Mouse (Mus musculus) stomach, postnatal 0 days (tissue): ENCODE data around the gene Rab7b. TPM values are rescaled to one million over a fixed set of nuclear protein-coding genes. Genes with fewer than 3 reads are reported as not detected.

ENCODE experiments used
- ATAC-seq: fragments of 200-750 bp; cut with Nextera tagmentation; 2 replicates; pipeline ENCODE4 v1.8.0; 2017; ENCODE audit not compliant: low FRiP score, low TSS enrichment
- DNase-seq: peaks from one replicate; pipeline ENCODE4 v3.0.0-alpha.2; 2016; ENCODE audit warnings: low spot score
- H3K27ac ChIP-seq: fragments of 300-500 bp; sonication (generic); replicated peaks from 2 replicates; pipeline ENCODE4 v1.5.1; 2014; ENCODE audit warnings: mild to moderate bottlenecking, control low read depth
- H3K27me3 ChIP-seq: fragments of 300-500 bp; sonication (generic); 2 replicates; pipeline ENCODE4 v1.6.1; 2014; ENCODE audit warnings: low read length; ENCODE audit not compliant: control insufficient read depth, insufficient read depth
- H3K36me3 ChIP-seq: fragments of 300-500 bp; sonication (generic); 2 replicates; pipeline ENCODE4 v1.6.1; 2014; ENCODE audit warnings: low read length, mixed read lengths; ENCODE audit not compliant: control insufficient read depth, insufficient read depth
- H3K4me1 ChIP-seq: fragments of 300-500 bp; sonication (generic); replicated peaks from 2 replicates; pipeline ENCODE4 v1.6.1; 2014; ENCODE audit warnings: antibody characterized with exemption; ENCODE audit not compliant: control insufficient read depth, insufficient read depth
- H3K4me2 ChIP-seq: fragments of 300-500 bp; sonication (generic); replicated peaks from 2 replicates; pipeline ENCODE4 v1.6.1; 2014; ENCODE audit warnings: low read depth, mild to moderate bottlenecking, control low read depth, moderate library complexity
- H3K4me3 ChIP-seq: fragments of 300-500 bp; sonication (generic); 2 replicates; pipeline ENCODE4 v1.5.1; 2014; ENCODE audit warnings: low read depth, low read length, control low read depth
- H3K9ac ChIP-seq: fragments of 300-500 bp; sonication (generic); 2 replicates; pipeline ENCODE4 v1.6.1; 2014; ENCODE audit warnings: mild to moderate bottlenecking, low read length, control low read depth, mixed read lengths
- H3K9me3 ChIP-seq: fragments of 300-500 bp; sonication (generic); 2 replicates; pipeline ENCODE4 v1.6.1; 2016; ENCODE audit warnings: low read length; ENCODE audit not compliant: control insufficient read depth
- CTCF ChIP-seq: IDR thresholded peaks from 2 replicates; pipeline ENCODE4 v1.5.1; 2016; ENCODE audit warnings: antibody characterized with exemption, low read depth, mild to moderate bottlenecking, moderate library complexity
- EP300 ChIP-seq: optimal IDR thresholded peaks from 2 replicates; pipeline ENCODE3; 2016; ENCODE audit warnings: antibody characterized with exemption
- WGBS: fragments of 180-500 bp; shearing (Covaris S2); extraction: QIAGEN DNeasy Blood & Tissue Kit; methylation state at CpG from one replicate; pipeline ENCODE4 v1.1.7; 2014; 5-methylcytosine and 5-hydroxymethylcytosine counted together
- polyA plus RNA-seq: library from polyadenylated mRNA; unstranded; fragments of >200 nt; fragmentation: Nextera tagmentation; extraction: Ambion mirVana; gene quantifications from 2 replicates; pipeline ENCODE4 v1.2.1, GENCODE M21; 2015

Rab7b gene
- polyA plus RNA-seq, 1 experiment from 2014 or later, result 13.5 TPM

DNA sequence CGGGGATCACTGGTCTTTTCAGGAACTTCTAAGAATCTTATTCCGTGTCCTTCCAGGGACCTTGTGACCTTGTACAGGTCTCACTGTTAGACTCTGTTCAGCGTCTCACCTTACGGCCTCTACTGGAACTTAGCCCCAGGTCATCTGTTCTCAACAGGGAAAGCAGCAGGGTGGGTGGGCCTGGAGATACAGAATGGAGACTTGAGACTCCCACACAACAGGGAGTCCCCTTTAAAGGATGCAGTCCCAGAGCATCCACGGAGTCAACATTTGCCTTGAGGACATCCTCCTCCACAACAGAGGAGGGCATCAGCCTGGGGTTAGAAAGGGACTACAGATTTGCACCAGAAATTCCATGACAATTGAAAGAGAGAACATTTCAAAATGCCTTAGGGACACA, 56.9 kb downstream of the Rab7b start:
- Histone ChIP-seq H3K9me3 (no peaks in the 10 kb centered on the region), H3K4me2 (peak overlapping the region; percentile 34), H3K27me3 (no peaks in the 10 kb centered on the region), H3K9ac (0 out of 2 replicates have a peak overlapping the region, but pooled peaks have one; percentile 23), H3K4me1 (no peaks in the 10 kb centered on the region), H3K4me3 (no peak overlapping the region), H3K27ac (0 out of 2 replicates have a peak overlapping the region, but pooled peaks have one; percentile 49), H3K36me3 (no peaks in the 10 kb centered on the region)
- TF ChIP-seq EP300 (no peak), CTCF (no peak)
- DNase-seq, result no peak
- ATAC-seq, result no peak
- WGBS, result 67% methylated on average over 5 of the region's 5 CpGs

DNA sequence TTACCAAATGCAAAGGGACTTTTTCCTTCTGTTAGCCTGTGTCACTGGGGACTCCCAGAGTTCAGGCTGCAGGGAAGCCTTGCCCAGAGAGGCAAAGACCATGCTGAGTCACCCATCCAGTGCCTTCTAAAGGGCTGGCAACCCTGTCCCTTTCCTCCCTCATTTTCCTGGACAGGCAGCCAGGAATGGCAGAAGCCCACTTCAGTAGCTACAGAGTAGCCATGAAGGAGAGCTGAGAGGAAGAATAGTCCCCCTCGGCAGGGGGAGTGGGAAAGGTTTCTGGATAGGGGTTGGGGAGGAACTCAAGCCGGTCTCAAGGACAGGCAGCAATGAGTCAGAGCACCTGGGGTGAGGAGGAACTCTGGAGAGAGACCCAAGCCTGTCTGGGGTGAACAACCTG, 59.3 kb downstream of the Rab7b start:
- H3K9me3 ChIP-seq, result no peaks in the 10 kb centered on the region
- no peak for DNase-seq
- H3K4me3 ChIP-seq, result no peak overlapping the region
- ATAC-seq, result no peak
- no peaks in the 10 kb centered on the region for H3K36me3 ChIP-seq
- TF ChIP-seq CTCF, result no peak
- TF ChIP-seq EP300, result no peak
- WGBS, result 65% methylated on average over 2 of the region's 2 CpGs
- no peaks in the 10 kb centered on the region for H3K4me1 ChIP-seq
- no peak overlapping the region; the same call in 1 of the 2 replicates for H3K4me2 ChIP-seq
- H3K27ac ChIP-seq, result 0 out of 2 replicates have a peak overlapping the region, but pooled peaks have one; percentile 30
- H3K9ac ChIP-seq, result no peak overlapping the region
- no peaks in the 10 kb centered on the region for H3K27me3 ChIP-seq

DNA sequence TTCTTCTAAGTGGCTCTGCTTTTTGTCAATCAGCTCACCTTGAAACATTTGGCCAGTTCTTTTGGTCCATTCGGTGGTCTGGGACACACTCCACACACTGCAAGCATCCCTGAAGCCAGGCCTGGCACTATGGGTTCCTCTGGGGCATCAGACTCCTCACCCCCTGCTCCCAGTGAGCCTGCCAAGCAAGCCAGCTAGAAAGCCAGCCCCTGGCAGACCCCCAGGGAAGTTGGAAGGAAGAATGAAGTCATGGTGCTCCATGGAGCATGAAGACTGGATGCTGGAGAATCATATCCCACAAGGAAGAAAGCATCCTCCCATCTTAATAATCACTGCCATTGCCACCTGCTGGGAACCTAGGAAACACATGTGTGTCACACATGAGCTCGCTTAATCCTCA, 60.1 kb downstream of the Rab7b start:
- H3K36me3 ChIP-seq, result no peaks in the 10 kb centered on the region
- no peak overlapping the region for H3K4me2 ChIP-seq
- H3K27ac ChIP-seq, result no peak overlapping the region
- H3K4me1 ChIP-seq, result no peaks in the 10 kb centered on the region
- no peaks in the 10 kb centered on the region for H3K27me3 ChIP-seq
- ATAC-seq, result no peak
- TF ChIP-seq CTCF (no peak), EP300 (no peak)
- H3K9me3 ChIP-seq, result no peaks in the 10 kb centered on the region
- WGBS, result 82% methylated on average over 2 of the region's 2 CpGs
- no peak overlapping the region for H3K4me3 ChIP-seq
- DNase-seq, result no peak
- no peak overlapping the region for H3K9ac ChIP-seq

DNA sequence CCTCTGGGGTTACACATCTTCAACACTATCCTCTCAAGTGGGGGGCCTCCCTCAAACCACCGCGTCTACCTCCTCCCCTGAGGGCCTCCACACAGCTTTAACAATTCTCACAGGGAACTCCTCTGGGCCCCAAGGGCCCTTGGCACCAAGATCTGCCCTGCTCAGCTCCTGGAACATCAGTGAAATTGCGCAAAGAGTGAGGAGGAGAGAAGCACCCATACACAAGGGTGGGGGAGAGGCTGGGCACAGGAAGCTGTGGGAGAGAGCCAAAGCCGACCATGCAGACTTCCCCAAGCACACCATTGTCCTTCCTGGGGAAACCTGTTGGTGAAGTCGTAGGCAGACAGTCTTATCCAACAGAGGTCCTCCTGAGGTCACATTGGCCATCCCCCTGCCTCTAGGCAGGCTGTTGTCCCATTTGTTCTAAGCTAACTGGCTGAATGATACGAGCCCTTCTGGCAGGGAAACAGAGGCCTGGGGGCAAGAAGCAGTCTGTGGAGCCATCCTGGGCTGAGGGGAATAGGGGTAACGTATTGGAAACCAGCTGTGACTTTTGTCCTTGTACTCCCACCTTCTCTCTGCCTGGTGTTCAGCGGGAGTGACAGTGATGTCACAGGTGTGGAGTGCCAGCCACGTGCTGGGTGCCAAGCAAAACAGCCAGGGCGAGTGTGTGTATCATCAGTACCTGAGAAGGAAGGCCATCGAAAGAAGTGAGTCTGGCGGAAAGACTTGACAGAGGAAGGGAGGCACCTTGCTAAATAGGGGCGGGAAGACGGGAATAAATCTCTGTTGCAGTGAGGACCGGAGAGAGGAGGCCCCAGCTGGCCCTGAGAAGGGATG, 61.4 kb downstream of the Rab7b start:
- no peak overlapping the region for H3K9ac ChIP-seq
- WGBS, result 65% methylated on average over 15 of the region's 15 CpGs
- no peak for DNase-seq

DNA sequence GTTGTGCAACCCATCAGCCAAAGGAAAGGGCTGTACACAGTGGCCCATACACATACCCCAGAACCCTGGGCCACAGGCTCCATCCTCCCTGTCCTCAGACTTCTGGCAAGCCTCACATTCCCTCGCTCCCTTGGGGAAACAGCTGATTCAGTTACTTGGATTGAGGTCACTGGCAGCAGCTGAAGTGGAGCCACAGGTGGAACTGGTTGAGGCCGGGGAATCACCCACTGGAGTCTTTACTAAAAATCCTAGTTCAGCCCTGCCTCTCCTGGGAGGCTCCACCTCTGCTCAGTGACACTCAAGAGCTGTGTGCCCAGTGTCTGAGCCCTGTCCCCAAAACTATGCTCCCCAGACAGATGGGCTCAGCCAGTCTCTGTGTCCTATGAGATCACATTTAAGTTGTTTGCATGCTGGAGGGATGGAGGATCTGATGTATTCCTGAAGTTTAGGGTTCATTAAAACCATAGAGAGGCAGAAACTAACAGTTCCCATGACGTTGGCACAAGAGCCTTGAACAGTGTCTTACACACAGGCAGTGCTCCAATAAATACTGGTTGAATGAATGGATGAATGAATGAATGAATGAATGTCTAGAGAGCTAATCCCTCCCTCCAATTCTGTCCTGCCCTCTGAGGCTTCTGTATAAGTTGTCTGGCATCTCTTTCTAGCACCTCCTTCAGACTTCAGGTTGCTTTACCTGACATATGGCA, 62.8 kb downstream of the Rab7b start:
- Histone ChIP-seq H3K4me2 (no peak overlapping the region), H3K9ac (no peak overlapping the region), H3K27ac (peak overlapping the region; percentile 53; the same call in 1 of the 2 replicates), H3K4me3 (no peak overlapping the region), H3K4me1 (no peaks in the 10 kb centered on the region), H3K27me3 (no peaks in the 10 kb centered on the region), H3K36me3 (no peaks in the 10 kb centered on the region), H3K9me3 (no peaks in the 10 kb centered on the region)
- no peak for DNase-seq
- WGBS, result 62% methylated on average over 3 of the region's 3 CpGs
- no peak for TF ChIP-seq EP300
- no peak for TF ChIP-seq CTCF
- no peak for ATAC-seq

More for the DNA sequence above, 61.4 kb downstream of the Rab7b start:
- no peak for ATAC-seq
- no peak for TF ChIP-seq CTCF
- TF ChIP-seq EP300, result no peak
- H3K4me1 ChIP-seq, result no peaks in the 10 kb centered on the region
- H3K36me3 ChIP-seq, result no peaks in the 10 kb centered on the region
- no peak overlapping the region for H3K4me3 ChIP-seq
- 0 out of 2 replicates have a peak overlapping the region, but pooled peaks have one; percentile 45 for H3K27ac ChIP-seq
- no peaks in the 10 kb centered on the region for H3K27me3 ChIP-seq
- H3K9me3 ChIP-seq, result no peaks in the 10 kb centered on the region
- no peak overlapping the region for H3K4me2 ChIP-seq
